Mouse (Mus musculus): ENCODE results near the gene Rai1. TPM values are rescaled to one million over a fixed set of nuclear protein-coding genes. Genes with fewer than 3 reads are reported as not detected.

Rai1 gene
- polyA plus RNA-seq, 1 experiment from 2014 or later = 35.6 TPM

- ATAC-seq (ENCODE audit: insufficient number of reproducible peaks, insufficient read depth, low FRiP score, low TSS enrichment) = no peak
- 83% methylated on average over 20 of the region's 20 CpGs for WGBS
- H3K36me3 ChIP-seq = peaks cover 57% of the 10 kb centered on the region
- H3K4me2 ChIP-seq (replicated peaks) = no peak overlapping the region
- no peaks in the 10 kb centered on the region for H3K27me3 ChIP-seq
- peak overlapping the region; percentile 55; the same call in 1 of the 2 replicates for H3K27ac ChIP-seq
- H3K9ac ChIP-seq = no peak overlapping the region; the same call in 1 of the 2 replicates
- H3K9me3 ChIP-seq = no peaks in the 10 kb centered on the region
- peaks cover 47% of the 10 kb centered on the region for H3K4me1 ChIP-seq
- no peak overlapping the region for H3K4me3 ChIP-seq
These were observed 80.8 kb downstream of the Rai1 start for GRCm38 (mm10) chr11:60185396-60186231.

DNA sequence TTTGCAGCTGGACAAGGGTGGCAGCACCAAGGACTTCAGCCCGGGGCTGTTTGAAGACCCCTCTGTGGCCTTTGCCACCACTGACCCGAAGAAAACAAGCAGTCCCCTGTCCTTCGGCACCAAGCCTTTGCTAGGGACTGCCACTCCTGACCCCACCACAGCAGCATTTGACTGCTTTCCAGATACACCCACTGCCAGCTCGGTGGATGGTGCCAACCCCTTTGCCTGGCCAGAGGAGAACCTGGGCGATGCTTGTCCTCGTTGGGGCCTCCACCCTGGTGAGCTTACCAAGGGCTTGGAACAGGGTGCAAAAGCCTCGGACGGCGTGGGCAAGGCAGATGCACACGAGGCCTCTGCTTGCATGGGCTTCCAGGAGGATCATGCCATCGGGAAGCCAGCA is 82.3 kb downstream of the Rai1 start:
- Histone ChIP-seq H3K9ac (no peak overlapping the region), H3K9me3 (no peaks in the 10 kb centered on the region), H3K27me3 (no peaks in the 10 kb centered on the region), H3K4me3 (no peak overlapping the region), H3K4me2 (replicated peaks) (no peak overlapping the region), H3K27ac (0 out of 2 replicates have a peak overlapping the region, but pooled peaks have one; percentile 6), H3K36me3 (peaks cover 72% of the 10 kb centered on the region), H3K4me1 (peaks cover 34% of the 10 kb centered on the region)
- ATAC-seq (ENCODE audit: insufficient number of reproducible peaks, insufficient read depth, low FRiP score, low TSS enrichment) = no peak
- WGBS = 82% methylated on average over 11 of the region's 11 CpGs

DNA sequence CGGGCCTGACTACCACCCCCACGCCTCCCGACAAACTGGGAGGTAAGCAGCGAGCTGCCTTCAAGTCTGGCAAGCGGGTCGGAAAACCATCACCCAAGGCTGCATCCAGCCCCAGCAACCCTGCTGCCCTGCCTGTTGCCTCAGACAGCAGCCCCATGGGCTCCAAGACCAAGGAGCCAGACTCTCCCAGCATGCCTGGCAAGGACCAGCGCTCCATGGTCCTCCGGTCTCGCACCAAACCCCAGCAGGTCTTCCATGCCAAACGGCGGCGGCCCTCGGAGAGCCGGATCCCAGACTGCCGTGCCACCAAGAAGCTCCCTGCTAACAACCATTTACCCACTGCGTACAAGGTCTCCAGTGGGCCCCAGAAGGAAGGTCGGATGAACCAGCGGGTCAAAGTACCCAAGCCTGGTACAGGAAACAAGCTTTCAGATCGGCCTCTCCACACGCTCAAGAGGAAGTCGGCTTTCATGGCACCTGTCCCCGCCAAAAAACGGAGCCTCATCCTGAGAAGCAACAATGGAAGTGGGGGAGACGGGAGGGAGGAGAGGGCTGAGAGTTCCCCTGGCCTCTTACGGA is 83.6 kb downstream of the Rai1 start:
- Histone ChIP-seq H3K4me2 (replicated peaks) (no peak overlapping the region), H3K27ac (no peak overlapping the region), H3K9ac (no peak overlapping the region), H3K4me3 (no peak overlapping the region), H3K36me3 (peaks cover 84% of the 10 kb centered on the region), H3K27me3 (no peaks in the 10 kb centered on the region), H3K4me1 (peaks cover 21% of the 10 kb centered on the region), H3K9me3 (no peaks in the 10 kb centered on the region)
- ATAC-seq (ENCODE audit: insufficient number of reproducible peaks, insufficient read depth, low FRiP score, low TSS enrichment) = no peak
- WGBS = 92% methylated on average over 25 of the region's 25 CpGs

- Histone ChIP-seq H3K4me3 (no peak overlapping the region), H3K27ac (0 out of 2 replicates have a peak overlapping the region, but pooled peaks have one; percentile 41)
These were observed 84.8 kb downstream of the Rai1 start for GRCm38 (mm10) chr11:60189501-60190040.

GRCm38 (mm10) chr11:60190055-60190641 is 85.3 kb downstream of the Rai1 start:
- Histone ChIP-seq H3K27me3 (no peaks in the 10 kb centered on the region), H3K36me3 (peaks cover 99% of the 10 kb centered on the region)

More at GRCm38 (mm10) chr11:60189501-60190040, 84.8 kb downstream of the Rai1 start:
- Histone ChIP-seq H3K9ac (no peak overlapping the region), H3K4me1 (peaks cover 13% of the 10 kb centered on the region), H3K27me3 (no peaks in the 10 kb centered on the region), H3K4me2 (replicated peaks) (no peak overlapping the region), H3K9me3 (0 out of 2 replicates have a peak, but pooled peaks cover 3% of the 10 kb centered on the region), H3K36me3 (peaks cover 96% of the 10 kb centered on the region)
- no peak for ATAC-seq (ENCODE audit: insufficient number of reproducible peaks, insufficient read depth, low FRiP score, low TSS enrichment)
- WGBS = 87% methylated on average over 21 of the region's 21 CpGs

GRCm38 (mm10) chr11:60192534-60192933 is 87.7 kb downstream of the Rai1 start:
- peaks cover 8% of the 10 kb centered on the region; the same call in 1 of the 2 replicates for H3K9me3 ChIP-seq
- H3K27me3 ChIP-seq = no peaks in the 10 kb centered on the region
- no peak for ATAC-seq (ENCODE audit: insufficient number of reproducible peaks, insufficient read depth, low FRiP score, low TSS enrichment)
- no peaks in the 10 kb centered on the region for H3K4me1 ChIP-seq
- H3K36me3 ChIP-seq = peaks cover 93% of the 10 kb centered on the region
- no peak overlapping the region for H3K9ac ChIP-seq
- 0 out of 2 replicates have a peak overlapping the region, but pooled peaks have one; percentile 23 for H3K27ac ChIP-seq
- H3K4me3 ChIP-seq = no peak overlapping the region
- H3K4me2 ChIP-seq (replicated peaks) = no peak overlapping the region
- whole genome bisulfite sequencing = 81% methylated on average over 6 of the region's 6 CpGs

More at GRCm38 (mm10) chr11:60190055-60190641, 85.3 kb downstream of the Rai1 start:
- Histone ChIP-seq H3K4me2 (replicated peaks) (no peak overlapping the region), H3K4me1 (peaks cover 7% of the 10 kb centered on the region; the same call in 1 of the 2 replicates), H3K9me3 (peaks cover 8% of the 10 kb centered on the region; the same call in 1 of the 2 replicates), H3K4me3 (no peak overlapping the region), H3K9ac (no peak overlapping the region), H3K27ac (no peak overlapping the region)
- 82% methylated on average over 17 of the region's 17 CpGs for WGBS
- ATAC-seq (ENCODE audit: insufficient number of reproducible peaks, insufficient read depth, low FRiP score, low TSS enrichment) = no peak

DNA sequence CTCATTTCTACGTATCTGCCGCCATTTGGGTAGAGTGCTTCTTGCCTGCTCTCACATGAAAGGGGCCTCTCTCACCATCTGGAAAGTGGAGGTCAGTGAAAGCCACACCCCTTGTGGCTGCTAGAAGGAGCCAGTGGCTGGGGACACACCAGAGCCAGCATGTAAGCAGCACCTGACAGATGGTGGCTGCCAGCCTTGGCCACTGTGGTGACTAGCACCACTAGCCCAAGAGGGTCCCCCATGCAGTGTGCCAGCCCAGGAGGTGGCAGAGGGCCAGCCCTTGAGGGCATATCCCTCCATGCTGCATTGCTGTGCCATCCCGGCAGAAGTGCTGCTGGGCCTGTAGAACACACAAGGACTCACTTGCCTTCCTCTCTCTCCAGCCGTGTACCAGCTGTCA is 88.7 kb downstream of the Rai1 start:
- no peak for ATAC-seq (ENCODE audit: insufficient number of reproducible peaks, insufficient read depth, low FRiP score, low TSS enrichment)
- H3K9me3 ChIP-seq = peaks cover 8% of the 10 kb centered on the region; the same call in 1 of the 2 replicates
- H3K27me3 ChIP-seq = no peaks in the 10 kb centered on the region
- H3K36me3 ChIP-seq = peaks cover 93% of the 10 kb centered on the region
- H3K4me1 ChIP-seq = no peaks in the 10 kb centered on the region
- no peak overlapping the region for H3K4me3 ChIP-seq
- 74% methylated on average over 4 of the region's 4 CpGs for WGBS
- no peak overlapping the region for H3K4me2 ChIP-seq (replicated peaks)
- H3K27ac ChIP-seq = no peak overlapping the region; the same call in 1 of the 2 replicates
- no peak overlapping the region for H3K9ac ChIP-seq

DNA sequence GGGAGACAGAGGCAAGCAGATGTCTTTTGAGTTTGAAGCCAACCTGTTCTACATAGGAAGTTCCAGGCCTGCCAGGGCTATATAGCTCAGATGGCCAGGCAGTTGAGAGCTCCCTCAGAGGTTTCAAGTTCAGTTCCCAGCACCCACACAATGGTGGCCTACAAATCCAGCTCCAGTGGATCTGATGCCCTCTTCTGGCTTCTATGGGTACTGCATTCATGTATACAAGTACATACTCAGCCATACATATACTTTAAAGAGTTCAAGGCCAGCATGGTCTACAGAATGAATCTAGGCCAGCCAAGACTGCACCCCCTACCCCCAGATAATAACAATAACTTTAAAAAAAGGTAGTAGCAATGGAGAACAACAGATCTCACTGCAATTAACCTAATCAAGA is 90.3 kb downstream of the Rai1 start:
- no peak overlapping the region for H3K4me2 ChIP-seq (replicated peaks)
- H3K36me3 ChIP-seq = peaks cover 91% of the 10 kb centered on the region
- no peak overlapping the region for H3K4me3 ChIP-seq
- no peaks in the 10 kb centered on the region for H3K27me3 ChIP-seq
- H3K4me1 ChIP-seq = peaks cover 7% of the 10 kb centered on the region
- H3K9me3 ChIP-seq = peaks cover 8% of the 10 kb centered on the region; the same call in 1 of the 2 replicates
- H3K9ac ChIP-seq = no peak overlapping the region
- no peak for ATAC-seq (ENCODE audit: insufficient number of reproducible peaks, insufficient read depth, low FRiP score, low TSS enrichment)
- no peak overlapping the region for H3K27ac ChIP-seq

DNA sequence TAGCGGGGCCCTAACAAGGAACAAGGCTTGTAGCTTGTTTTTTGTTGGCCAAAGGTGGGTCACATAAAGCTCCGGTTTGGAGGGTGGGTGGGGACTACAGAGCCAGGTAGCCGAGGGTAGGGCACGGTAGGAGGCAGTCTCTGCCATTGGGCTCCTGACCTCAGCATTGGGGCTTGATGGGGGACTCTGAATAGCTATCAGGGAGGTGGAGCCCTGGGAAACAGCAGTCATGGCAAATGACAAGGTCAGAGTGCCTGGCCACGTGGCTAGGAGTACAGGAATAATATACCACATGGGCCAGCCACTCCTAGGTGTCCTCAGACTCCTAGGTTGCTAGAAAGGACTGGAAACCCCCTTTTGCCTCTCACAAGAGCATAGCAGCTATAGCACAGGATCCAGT is 91.5 kb downstream of the Rai1 start:
- Histone ChIP-seq H3K27ac (no peak overlapping the region), H3K9ac (no peak overlapping the region), H3K27me3 (no peaks in the 10 kb centered on the region), H3K4me3 (no peak overlapping the region), H3K36me3 (peaks cover 91% of the 10 kb centered on the region), H3K4me1 (peaks cover 9% of the 10 kb centered on the region), H3K4me2 (replicated peaks) (no peak overlapping the region), H3K9me3 (peaks cover 8% of the 10 kb centered on the region; the same call in 1 of the 2 replicates)
- ATAC-seq (ENCODE audit: insufficient number of reproducible peaks, insufficient read depth, low FRiP score, low TSS enrichment) = no peak
- 78% methylated on average over 5 of the region's 5 CpGs for WGBS

- Histone ChIP-seq H3K27me3 (no peaks in the 10 kb centered on the region), H3K9ac (no peak overlapping the region), H3K4me3 (no peak overlapping the region), H3K4me2 (replicated peaks) (no peak overlapping the region), H3K27ac (peak overlapping the region; percentile 30), H3K36me3 (peaks cover 91% of the 10 kb centered on the region), H3K4me1 (peaks cover 9% of the 10 kb centered on the region), H3K9me3 (peaks cover 8% of the 10 kb centered on the region; the same call in 1 of the 2 replicates)
- ATAC-seq (ENCODE audit: insufficient number of reproducible peaks, insufficient read depth, low FRiP score, low TSS enrichment) = no peak
- 83% methylated on average over 24 of the region's 24 CpGs for WGBS
These were observed 93.3 kb downstream of the Rai1 start for GRCm38 (mm10) chr11:60197998-60198619.

DNA sequence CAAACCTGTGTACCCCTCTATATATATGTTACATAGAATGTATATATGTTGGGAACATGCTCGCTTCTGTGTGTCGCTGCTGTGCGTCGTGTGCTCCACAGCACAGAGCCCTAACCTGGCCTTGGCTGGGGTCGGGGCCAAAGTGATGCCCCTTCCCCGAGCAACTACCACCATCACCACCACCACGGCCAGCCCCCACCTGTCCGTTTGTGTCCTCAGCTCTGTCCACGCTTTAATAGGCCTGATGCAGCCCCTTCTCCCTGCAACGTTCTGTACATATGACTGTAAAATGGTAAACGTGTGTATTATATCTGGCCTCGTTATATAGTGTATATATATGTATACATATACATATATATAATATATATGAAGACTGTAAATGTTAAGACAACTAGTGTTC is 93.8 kb downstream of the Rai1 start:
- 86% methylated on average over 12 of the region's 12 CpGs for WGBS
- H3K4me1 ChIP-seq = peaks cover 9% of the 10 kb centered on the region
- no peak overlapping the region for H3K9ac ChIP-seq
- 0 out of 2 replicates have a peak overlapping the region, but pooled peaks have one; percentile 30 for H3K27ac ChIP-seq
- H3K36me3 ChIP-seq = peaks cover 92% of the 10 kb centered on the region
- no peak overlapping the region for H3K4me2 ChIP-seq (replicated peaks)
- peaks cover 8% of the 10 kb centered on the region; the same call in 1 of the 2 replicates for H3K9me3 ChIP-seq
- no peak for ATAC-seq (ENCODE audit: insufficient number of reproducible peaks, insufficient read depth, low FRiP score, low TSS enrichment)
- no peaks in the 10 kb centered on the region for H3K27me3 ChIP-seq
- no peak overlapping the region for H3K4me3 ChIP-seq

Data from embryonic facial prominence, embryonic 12.5 days (tissue).